Mouse (Mus musculus) midbrain, embryonic 16.5 days (tissue): Measurements from ENCODE around the gene Arsb. TPM values are rescaled to one million over a fixed set of nuclear protein-coding genes. Genes with fewer than 3 reads are reported as not detected.

Experiments
- ATAC-seq: fragments of 200-750 bp; cut with Nextera tagmentation; 2 replicates; pipeline ENCODE4 v1.8.0; 2017; ENCODE audit warnings: moderate TSS enrichment
- H3K27ac ChIP-seq: fragments of 300-500 bp; sonication (generic); 2 replicates; pipeline ENCODE4 v1.5.1; 2014; ENCODE audit warnings: mild to moderate bottlenecking, low read length, mixed read lengths
- H3K27me3 ChIP-seq: fragments of 300-500 bp; sonication (generic); 2 replicates; pipeline ENCODE4 v1.6.1; 2014; ENCODE audit warnings: low read depth, low read length, mixed read lengths; ENCODE audit not compliant: control insufficient read depth, insufficient read depth
- H3K36me3 ChIP-seq: fragments of 300-500 bp; sonication (generic); 2 replicates; pipeline ENCODE4 v1.6.1; 2014; ENCODE audit warnings: mild to moderate bottlenecking, low read length, moderate library complexity, mixed read lengths; ENCODE audit not compliant: control insufficient read depth, insufficient read depth
- H3K4me1 ChIP-seq: fragments of 300-500 bp; sonication (generic); 2 replicates; pipeline ENCODE4 v1.6.1; 2014; ENCODE audit warnings: mild to moderate bottlenecking, low read length, mixed read lengths; ENCODE audit not compliant: control insufficient read depth, insufficient read depth
- H3K4me2 ChIP-seq: fragments of 300-500 bp; sonication (generic); 2 replicates; pipeline ENCODE4 v1.6.1; 2014; ENCODE audit warnings: mild to moderate bottlenecking, low read length, mixed read lengths
- H3K4me3 ChIP-seq: fragments of 300-500 bp; sonication (generic); 2 replicates; pipeline ENCODE4 v1.5.1; 2014; ENCODE audit warnings: low read depth, mild to moderate bottlenecking, low read length, moderate library complexity, mixed read lengths
- H3K9ac ChIP-seq: fragments of 300-500 bp; sonication (generic); 2 replicates; pipeline ENCODE4 v1.6.1; 2014; ENCODE audit warnings: low read depth, low read length, mixed read lengths
- H3K9me3 ChIP-seq: fragments of 300-500 bp; sonication (generic); replicated peaks from 2 replicates; pipeline ENCODE4 v1.6.1; 2014; ENCODE audit warnings: mild to moderate bottlenecking, low read length, mixed read lengths; ENCODE audit not compliant: control insufficient read depth, poor library complexity, severe bottlenecking
- WGBS: fragments of 180-500 bp; shearing (Covaris S2); extraction: QIAGEN DNeasy Blood & Tissue Kit; methylation state at CpG from one replicate; pipeline ENCODE4 v1.1.7; 2014; 5-methylcytosine and 5-hydroxymethylcytosine counted together
- polyA plus RNA-seq: library from polyadenylated mRNA; unstranded; fragments of >200 nt; fragmentation: Nextera tagmentation; extraction: Ambion mirVana; gene quantifications from 2 replicates; pipeline ENCODE4 v1.2.1, GENCODE M21; 2015

Arsb gene
- polyA plus RNA-seq, 1 experiment from 2014 or later = 11.8 TPM

GRCm38 (mm10) chr13:93848615-93849014 lies 77.2 kb downstream of the Arsb start:
- Histone ChIP-seq H3K4me2 (no peak overlapping the region), H3K27ac (no peak overlapping the region), H3K9me3 (no peaks in the 10 kb centered on the region), H3K4me1 (peaks cover 4% of the 10 kb centered on the region; the same call in 1 of the 2 replicates), H3K9ac (no peak overlapping the region), H3K4me3 (no peak overlapping the region), H3K27me3 (no peaks in the 10 kb centered on the region), H3K36me3 (no peaks in the 10 kb centered on the region)
- ATAC-seq = no peak
- 94% methylated on average over 6 of the region's 6 CpGs for WGBS

DNA sequence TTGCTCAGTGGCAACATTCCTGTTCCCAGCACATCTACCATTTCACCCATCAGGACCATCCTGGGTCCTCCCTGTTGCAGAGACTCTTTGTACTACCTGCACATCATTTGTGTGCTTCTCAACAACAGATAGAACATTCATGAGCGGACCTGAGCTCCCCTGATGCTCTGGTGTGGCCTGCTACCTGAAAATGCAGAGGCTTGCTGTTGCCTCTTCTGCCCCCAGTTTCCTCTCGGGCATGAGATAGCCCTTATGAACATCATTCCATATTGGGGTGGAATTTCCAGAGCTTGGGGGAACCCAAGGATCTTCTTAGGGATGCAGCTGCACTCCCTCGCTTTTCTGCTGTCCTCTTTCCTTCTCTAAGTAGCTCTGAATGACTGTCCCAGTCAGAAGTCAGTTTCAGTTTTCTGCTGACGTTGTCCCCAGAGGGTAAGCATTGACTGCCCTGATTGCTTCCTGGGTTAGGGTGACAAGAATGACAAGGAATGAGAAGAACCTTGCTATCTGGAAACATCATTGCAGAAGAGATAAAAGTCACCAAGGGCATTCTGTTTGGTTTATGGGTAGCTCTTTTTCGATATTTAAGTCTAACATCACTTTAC lies 78.4 kb downstream of the Arsb start:
- H3K4me3 ChIP-seq = no peak overlapping the region
- no peak overlapping the region for H3K9ac ChIP-seq
- 80% methylated on average over 5 of the region's 5 CpGs for WGBS
- no peaks in the 10 kb centered on the region for H3K9me3 ChIP-seq
- no peak overlapping the region for H3K27ac ChIP-seq
- H3K4me2 ChIP-seq = no peak overlapping the region
- no peaks in the 10 kb centered on the region for H3K36me3 ChIP-seq
- no peaks in the 10 kb centered on the region for H3K27me3 ChIP-seq
- H3K4me1 ChIP-seq = peaks cover 4% of the 10 kb centered on the region; the same call in 1 of the 2 replicates
- no peak for ATAC-seq

DNA sequence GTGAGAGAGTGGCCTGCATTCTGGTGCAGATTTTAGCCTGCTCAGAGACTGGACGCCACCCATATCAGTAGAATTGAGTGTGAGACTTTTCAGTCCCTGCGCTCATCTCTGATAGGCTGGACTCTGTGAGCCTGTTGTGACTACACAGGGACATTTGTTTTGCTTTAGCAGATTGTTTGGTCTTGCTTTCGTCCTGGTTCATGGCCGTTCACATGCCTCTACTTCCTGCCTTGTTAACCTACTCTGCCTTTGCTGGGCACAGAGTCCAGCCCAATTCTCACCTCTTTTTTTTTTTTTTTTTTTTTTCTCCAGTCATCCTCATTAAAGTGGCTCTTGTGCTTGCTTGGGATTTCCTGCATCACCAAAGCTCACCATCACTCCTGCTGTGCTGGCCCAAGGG lies 79.2 kb downstream of the Arsb start:
- Histone ChIP-seq H3K36me3 (no peaks in the 10 kb centered on the region), H3K4me1 (peaks cover 4% of the 10 kb centered on the region; the same call in 1 of the 2 replicates), H3K4me3 (no peak overlapping the region), H3K27ac (no peak overlapping the region), H3K27me3 (no peaks in the 10 kb centered on the region), H3K4me2 (no peak overlapping the region), H3K9me3 (no peaks in the 10 kb centered on the region), H3K9ac (no peak overlapping the region)
- WGBS = 83% methylated on average over 4 of the region's 4 CpGs
- ATAC-seq = no peak

DNA sequence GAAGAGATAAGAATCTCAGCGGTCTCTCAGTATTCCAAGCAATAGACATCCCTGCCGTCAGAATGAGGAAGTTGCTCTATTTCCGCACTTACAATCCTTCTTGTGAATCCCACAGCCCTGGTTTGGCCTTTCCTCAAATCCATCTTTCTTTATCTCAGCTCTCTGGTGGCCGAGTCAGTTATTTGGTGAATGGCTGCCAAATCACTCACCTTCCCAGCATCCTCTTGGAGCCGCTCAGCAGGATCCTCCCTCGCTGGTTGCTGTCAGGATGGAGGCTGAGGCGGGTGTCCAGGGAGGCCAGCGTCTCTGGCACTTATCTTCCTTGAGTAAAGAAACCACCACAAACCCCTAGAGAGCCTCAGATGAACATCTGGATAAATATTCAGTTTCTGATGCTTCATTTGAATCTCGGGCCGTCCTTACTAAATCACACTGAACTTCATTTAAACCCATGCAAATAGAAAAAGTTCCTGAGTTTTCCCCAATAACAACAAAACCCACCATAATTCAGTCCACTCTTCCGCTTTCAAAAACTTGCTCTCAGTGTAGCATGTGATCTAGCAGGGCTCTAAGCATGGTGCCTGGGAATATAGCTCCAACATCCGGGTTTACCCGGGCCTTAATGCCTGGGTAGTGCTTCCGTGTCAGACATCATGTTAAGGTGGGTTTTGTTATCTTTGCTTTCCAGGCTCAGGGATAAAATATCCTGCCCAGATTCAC lies 81.1 kb downstream of the Arsb start:
- Histone ChIP-seq H3K9ac (no peak overlapping the region), H3K27me3 (no peaks in the 10 kb centered on the region), H3K27ac (no peak overlapping the region), H3K4me2 (no peak overlapping the region), H3K9me3 (no peaks in the 10 kb centered on the region), H3K36me3 (no peaks in the 10 kb centered on the region), H3K4me3 (no peak overlapping the region), H3K4me1 (peaks cover 4% of the 10 kb centered on the region; the same call in 1 of the 2 replicates)
- WGBS = 66% methylated on average over 14 of the region's 14 CpGs
- no peak for ATAC-seq

GRCm38 (mm10) chr13:93853767-93854166 lies 82.3 kb downstream of the Arsb start:
- Histone ChIP-seq H3K4me1 (peaks cover 4% of the 10 kb centered on the region; the same call in 1 of the 2 replicates), H3K9ac (no peak overlapping the region), H3K27ac (no peak overlapping the region), H3K9me3 (no peaks in the 10 kb centered on the region), H3K4me3 (no peak overlapping the region), H3K4me2 (no peak overlapping the region), H3K36me3 (no peaks in the 10 kb centered on the region), H3K27me3 (no peaks in the 10 kb centered on the region)
- no peak for ATAC-seq
- WGBS = 89% methylated on average over 6 of the region's 6 CpGs

DNA sequence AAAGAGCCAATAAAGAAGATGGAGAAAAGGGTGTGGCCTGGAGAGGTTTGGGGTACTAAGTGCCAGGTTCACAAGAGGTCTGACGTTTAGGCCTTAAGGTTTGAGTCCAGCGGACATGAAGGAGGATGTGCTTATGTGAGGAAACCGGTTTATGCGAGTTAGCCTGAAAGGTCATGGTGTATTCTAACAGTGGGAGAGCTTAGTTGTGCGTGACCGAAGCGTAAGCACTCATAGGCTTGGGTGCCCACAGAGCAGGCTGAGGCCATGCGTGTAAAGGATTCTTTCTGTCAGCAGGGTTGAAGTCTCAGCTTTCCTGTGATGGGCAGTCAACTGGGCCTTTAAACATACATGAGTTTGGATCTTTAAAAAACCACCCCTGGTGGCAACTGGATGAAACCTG lies 82.9 kb downstream of the Arsb start:
- H3K9me3 ChIP-seq = no peaks in the 10 kb centered on the region
- ATAC-seq = no peak
- H3K4me3 ChIP-seq = no peak overlapping the region
- peaks cover 4% of the 10 kb centered on the region; the same call in 1 of the 2 replicates for H3K4me1 ChIP-seq
- H3K4me2 ChIP-seq = no peak overlapping the region
- H3K27me3 ChIP-seq = no peaks in the 10 kb centered on the region
- H3K27ac ChIP-seq = no peak overlapping the region
- no peaks in the 10 kb centered on the region for H3K36me3 ChIP-seq
- H3K9ac ChIP-seq = no peak overlapping the region
- 86% methylated on average over 8 of the region's 8 CpGs for WGBS

DNA sequence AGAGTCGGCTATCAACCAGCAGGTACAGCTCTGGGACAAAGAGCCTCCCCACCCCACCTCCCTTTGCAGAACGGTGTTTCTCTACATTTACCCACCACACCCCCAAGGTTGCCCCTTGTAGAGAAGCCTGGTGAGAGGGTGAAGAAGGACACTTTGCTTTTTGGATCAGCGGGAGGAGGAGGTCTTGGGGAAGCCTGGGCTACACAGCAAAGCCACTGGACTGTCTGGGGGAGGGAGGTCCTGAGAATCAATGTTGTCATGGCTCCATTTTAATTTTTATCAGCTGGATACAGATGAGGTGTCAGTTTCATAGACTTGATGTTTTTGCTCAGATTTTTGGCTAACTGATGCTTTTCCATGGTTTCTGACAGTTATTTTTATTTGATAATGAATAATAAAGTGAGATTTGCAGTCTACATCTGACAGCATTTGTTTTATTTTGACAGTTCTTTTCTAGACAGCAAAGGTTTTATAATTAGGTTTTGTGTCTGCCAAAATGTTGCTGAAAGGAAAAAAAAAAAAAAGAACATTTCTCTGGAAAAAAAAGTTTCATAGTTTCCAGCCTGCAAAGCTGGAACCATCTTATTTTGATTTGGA lies 83.6 kb downstream of the Arsb start:
- Histone ChIP-seq H3K36me3 (no peaks in the 10 kb centered on the region), H3K9ac (no peak overlapping the region), H3K27ac (no peak overlapping the region), H3K9me3 (no peaks in the 10 kb centered on the region), H3K4me2 (no peak overlapping the region), H3K4me1 (peaks cover 4% of the 10 kb centered on the region; the same call in 1 of the 2 replicates), H3K4me3 (no peak overlapping the region), H3K27me3 (no peaks in the 10 kb centered on the region)
- ATAC-seq = no peak
- WGBS = 86% methylated on average over 3 of the region's 3 CpGs

GRCm38 (mm10) chr13:93855701-93856183 lies 84.3 kb downstream of the Arsb start:
- WGBS = 49% methylated on average over 11 of the region's 11 CpGs
- H3K4me3 ChIP-seq = no peak overlapping the region
- no peaks in the 10 kb centered on the region for H3K36me3 ChIP-seq
- no peak overlapping the region for H3K27ac ChIP-seq
- no peak for ATAC-seq
- no peaks in the 10 kb centered on the region for H3K27me3 ChIP-seq
- no peaks in the 10 kb centered on the region for H3K9me3 ChIP-seq
- no peak overlapping the region for H3K4me2 ChIP-seq
- H3K9ac ChIP-seq = no peak overlapping the region
- peaks cover 4% of the 10 kb centered on the region; the same call in 1 of the 2 replicates for H3K4me1 ChIP-seq

DNA sequence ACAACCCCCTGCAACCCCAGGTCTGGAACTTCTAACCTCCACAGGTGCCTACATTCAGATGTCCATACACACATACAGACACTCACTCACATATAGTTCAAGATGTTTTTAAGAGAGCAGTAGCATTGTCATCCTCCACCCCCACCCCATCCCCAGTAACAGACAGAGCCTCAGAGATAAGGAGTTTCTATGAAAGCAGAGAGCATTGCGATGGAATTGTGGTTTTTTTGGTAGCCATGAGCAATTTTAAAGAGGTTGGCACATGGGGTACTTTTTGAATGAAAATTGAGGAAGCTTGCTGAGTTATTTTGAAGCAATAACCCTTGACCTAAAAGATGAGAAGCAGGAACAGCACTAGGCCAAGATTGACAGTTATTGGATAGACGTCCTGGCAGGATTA lies 89.8 kb downstream of the Arsb start:
- WGBS = 87% methylated on average over 2 of the region's 2 CpGs
- H3K4me2 ChIP-seq = no peak overlapping the region
- ATAC-seq = no peak
- H3K27me3 ChIP-seq = no peaks in the 10 kb centered on the region
- no peak overlapping the region for H3K9ac ChIP-seq
- no peaks in the 10 kb centered on the region for H3K9me3 ChIP-seq
- H3K27ac ChIP-seq = no peak overlapping the region
- H3K4me1 ChIP-seq = no peaks in the 10 kb centered on the region
- H3K4me3 ChIP-seq = no peak overlapping the region
- H3K36me3 ChIP-seq = no peaks in the 10 kb centered on the region
